Mouse (Mus musculus) heart, postnatal 10 days (tissue): ENCODE results near the gene Polr1d. TPM values are rescaled to one million over a fixed set of nuclear protein-coding genes. Genes with fewer than 3 reads are reported as not detected.
A peak's percentile ranks its signal among the peaks of the same experiment; 100 is the strongest.

ENCODE experiments used
- DNase-seq, 2 experiments: peaks; one replicate each; pipeline ENCODE4 v3.0.0; 2021
- intact Hi-C: fragments of 180-260 bp; cut with DNase I; formaldehyde crosslinking; loops from one replicate; pipeline ENCODE4 v1.15.1; 2025
- total RNA-seq, 2 experiments: library from RNA; stranded (reverse); gene quantifications; 2 replicates each; pipeline ENCODE4 v1.2.3; 2021

The Polr1d gene
- 10 to 100 TPM; 83.7 to 88.3 TPM for total RNA-seq

DNA sequence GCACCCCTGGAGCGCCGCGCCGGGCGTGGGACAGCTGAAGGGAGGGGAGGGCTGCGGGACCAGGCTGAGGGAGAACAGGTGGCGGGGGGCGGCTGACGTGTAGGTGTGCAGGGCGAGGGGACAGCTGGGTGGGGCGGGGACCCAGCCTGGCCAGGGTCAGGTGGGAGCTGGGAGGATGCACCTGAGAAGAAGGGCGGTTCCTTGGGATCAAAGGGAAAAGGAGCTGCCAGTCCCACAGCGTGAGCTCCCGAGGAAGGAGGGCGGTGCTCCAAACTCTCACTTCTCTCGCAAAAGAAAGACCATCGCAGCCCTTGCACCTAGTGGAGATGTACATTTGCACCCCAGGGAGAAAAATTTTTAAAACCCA, at the start of gene Polr1d:
Gene Polr1d (plus strand): TSS at position 252 of the 367 bp plus-strand sequence.
- no peak for DNase-seq
- intact Hi-C loops: loop anchor here (2.0 to 10.0 kb wide), 3 partner anchors 40 to 242 kb away; partner anchors contain the start of genes Mtif3 and Rpl21

DNA sequence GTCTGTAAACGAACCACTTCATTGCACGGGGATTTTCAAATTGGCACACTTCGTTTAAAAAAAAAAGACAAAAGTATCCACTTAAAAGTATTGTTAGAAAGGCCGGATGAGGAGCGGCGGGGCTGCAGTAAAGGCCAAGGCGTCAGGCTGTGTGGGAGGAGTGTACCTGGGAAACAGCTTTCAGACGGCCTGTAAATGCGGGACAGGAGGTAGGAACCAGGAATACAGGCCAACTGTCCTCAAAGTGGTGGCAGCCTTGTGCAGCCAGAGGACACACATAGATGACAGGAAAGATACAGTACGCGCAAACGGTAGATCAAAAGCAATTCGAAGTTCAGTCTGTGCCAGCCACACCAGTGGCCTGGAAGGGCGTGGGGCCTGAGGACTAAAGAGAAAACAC, 45.6 kb upstream of the Polr1d start:
- intact Hi-C loops: loop anchor here (10.0 kb wide), 1 partner anchor 236 kb away; the partner anchor contains the start of gene Usp12
- no peak for DNase-seq

DNA sequence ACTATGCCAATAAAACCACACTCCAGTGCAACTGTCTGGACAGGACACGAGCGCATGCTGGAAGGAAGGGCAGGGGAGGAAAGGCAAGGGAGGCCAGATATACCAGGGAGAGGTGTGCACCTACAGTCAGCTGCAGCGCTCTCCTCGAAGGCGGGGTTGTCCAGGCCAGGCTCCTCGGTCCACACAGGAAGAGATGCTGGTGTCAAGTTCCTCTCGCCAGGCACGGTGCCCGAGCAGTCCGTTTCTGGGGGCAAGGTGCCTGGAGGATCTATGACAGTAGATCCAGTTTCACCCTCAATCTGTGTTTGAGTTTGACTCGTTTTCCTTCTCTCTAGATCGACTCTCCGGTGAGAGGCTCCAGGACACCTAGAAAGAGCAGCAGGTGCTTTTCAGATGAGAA, 43.7 kb upstream of the Polr1d start:
- no peak for DNase-seq
- intact Hi-C loops: loop anchor here (10.0 kb wide), 1 partner anchor 238 kb away; the partner anchor contains the start of gene Usp12

DNA sequence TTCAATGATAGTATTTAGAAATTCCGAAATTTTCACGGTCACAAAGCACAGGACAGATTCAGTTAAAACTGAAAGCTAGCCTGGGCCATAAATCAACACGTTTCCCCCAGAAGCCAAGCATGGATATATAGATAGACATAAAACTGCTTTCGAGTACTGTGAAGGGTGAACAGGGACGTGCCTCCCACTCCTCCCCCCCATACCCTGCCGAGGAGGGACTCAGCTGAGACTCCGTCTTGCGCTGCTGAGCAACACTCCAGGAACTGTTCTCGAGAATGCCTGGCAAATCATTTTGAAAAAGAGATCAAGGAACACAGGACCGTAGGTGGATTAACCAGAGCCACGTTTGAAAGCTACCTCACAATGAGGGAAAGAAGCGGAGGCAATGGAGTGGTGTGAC, 42.6 kb upstream of the Polr1d start:
- intact Hi-C loops: loop anchor here (10.0 kb wide), 1 partner anchor 239 kb away; the partner anchor contains the start of gene Usp12
- DNase-seq: no peak

DNA sequence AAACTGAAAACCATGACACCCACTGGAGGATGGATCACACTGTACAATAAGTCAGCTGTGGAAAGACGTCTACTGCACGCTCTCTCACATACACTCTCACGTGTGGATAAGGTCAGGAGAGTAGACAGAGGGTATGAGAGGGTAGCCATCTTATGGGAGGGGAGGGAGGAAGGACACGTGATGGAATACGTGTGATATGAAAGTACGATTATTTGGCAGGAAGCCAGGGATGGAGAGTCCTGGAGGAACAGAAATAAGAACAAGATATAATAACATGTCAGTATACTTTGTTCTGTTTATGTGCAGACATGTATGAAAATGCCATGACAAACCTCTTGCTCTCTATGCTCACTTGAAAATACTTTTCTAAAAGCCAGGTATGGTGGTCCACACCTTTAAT, 41.5 kb upstream of the Polr1d start:
- intact Hi-C loops: loop anchor here (10.0 kb wide), 1 partner anchor 240 kb away; the partner anchor contains the start of gene Usp12
- DNase-seq: no peak

DNA sequence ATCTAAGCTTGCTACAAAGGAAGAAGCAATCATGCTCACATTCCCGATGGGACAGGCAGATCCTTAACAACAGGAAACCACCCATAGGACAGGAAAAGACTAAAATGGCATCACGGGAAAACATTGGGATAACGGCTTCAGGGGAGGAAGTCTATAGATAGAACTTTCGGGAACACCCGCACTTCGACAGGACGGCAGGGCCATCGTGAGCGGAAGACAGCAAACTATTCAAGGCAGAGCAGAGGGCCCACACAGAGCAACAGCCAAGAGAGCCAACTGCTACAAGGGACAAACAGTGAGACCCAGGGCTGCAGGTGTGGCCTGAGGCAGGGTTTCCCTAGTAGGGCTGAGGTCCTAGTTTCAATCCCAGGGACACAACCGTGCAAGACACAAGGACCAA, 40.8 kb upstream of the Polr1d start:
- intact Hi-C loops: loop anchor here (2.0 to 10.0 kb wide), 3 partner anchors 15 to 241 kb away; partner anchors contain the start of genes Lnx2, Polr1d and Usp12
- DNase-seq: peak; percentile 47 to 53

DNA sequence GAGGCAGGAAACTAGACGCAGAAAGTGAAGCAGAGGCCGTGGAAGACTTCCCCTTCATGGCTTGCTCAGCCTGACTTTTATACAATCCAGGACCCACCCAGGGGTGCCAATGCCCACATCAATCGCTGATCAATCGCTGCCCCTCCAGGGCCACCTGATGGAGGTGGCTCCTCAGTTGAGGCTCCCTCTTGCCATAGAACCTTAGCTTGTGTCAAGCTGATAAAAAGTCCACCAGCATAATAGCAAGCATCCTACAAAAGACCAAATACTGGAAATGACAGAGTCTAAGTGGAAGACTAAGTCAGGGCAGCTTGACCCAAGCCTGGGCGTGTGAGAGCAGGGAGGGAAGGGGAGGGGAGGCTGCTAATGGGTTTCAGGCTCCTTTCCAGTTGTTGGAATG, 40.2 kb upstream of the Polr1d start:
- intact Hi-C loops: loop anchor here (2.0 to 10.0 kb wide), 3 partner anchors 14 to 242 kb away; partner anchors contain the start of genes Lnx2, Polr1d and Usp12
- DNase-seq: no peak

DNA sequence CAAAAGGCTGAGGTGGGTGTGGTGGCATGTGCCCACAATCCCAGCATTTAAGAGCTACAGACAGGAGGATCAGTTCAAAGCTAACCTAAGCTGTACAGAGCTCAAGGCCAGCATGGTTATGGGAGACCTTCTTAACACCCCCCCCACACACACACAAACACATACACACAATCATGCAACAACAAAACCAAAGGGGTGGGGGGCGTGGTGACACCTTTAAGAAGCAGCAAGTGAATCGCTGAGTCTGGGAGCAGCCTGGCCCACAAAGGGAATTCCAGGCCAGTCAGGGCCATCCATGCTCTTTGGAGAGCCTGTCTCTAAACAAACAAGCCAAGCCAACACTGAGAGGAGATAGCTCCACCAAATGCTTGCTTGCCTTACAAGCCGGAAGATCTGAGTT, 39.2 kb upstream of the Polr1d start:
- intact Hi-C loops: loop anchor here (2.0 to 10.0 kb wide), 3 partner anchors 13 to 243 kb away; partner anchors contain the start of genes Lnx2, Polr1d and Usp12
- DNase-seq: no peak

DNA sequence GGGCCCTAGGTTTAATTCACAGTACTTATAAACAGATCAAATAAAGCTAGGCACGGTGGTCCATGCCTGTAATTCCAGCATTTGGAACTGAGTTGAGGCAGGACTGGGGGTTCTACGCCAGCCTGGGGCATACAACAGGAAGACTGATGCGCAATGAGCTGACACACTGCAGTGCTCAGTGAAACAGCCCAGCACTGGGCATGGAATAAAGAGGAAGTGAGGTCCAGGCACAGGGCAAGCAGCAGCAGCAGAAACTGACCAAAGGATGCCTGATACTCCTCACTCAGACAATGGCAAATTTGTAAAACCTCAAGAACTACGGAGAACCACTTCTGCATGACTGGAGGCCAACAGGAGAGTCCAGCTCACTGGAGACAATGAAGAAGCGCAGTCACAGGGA, 37.5 kb upstream of the Polr1d start:
- intact Hi-C loops: loop anchor here (10.0 kb wide), 1 partner anchor 245 kb away; the partner anchor contains the start of gene Usp12
- no peak for DNase-seq

DNA sequence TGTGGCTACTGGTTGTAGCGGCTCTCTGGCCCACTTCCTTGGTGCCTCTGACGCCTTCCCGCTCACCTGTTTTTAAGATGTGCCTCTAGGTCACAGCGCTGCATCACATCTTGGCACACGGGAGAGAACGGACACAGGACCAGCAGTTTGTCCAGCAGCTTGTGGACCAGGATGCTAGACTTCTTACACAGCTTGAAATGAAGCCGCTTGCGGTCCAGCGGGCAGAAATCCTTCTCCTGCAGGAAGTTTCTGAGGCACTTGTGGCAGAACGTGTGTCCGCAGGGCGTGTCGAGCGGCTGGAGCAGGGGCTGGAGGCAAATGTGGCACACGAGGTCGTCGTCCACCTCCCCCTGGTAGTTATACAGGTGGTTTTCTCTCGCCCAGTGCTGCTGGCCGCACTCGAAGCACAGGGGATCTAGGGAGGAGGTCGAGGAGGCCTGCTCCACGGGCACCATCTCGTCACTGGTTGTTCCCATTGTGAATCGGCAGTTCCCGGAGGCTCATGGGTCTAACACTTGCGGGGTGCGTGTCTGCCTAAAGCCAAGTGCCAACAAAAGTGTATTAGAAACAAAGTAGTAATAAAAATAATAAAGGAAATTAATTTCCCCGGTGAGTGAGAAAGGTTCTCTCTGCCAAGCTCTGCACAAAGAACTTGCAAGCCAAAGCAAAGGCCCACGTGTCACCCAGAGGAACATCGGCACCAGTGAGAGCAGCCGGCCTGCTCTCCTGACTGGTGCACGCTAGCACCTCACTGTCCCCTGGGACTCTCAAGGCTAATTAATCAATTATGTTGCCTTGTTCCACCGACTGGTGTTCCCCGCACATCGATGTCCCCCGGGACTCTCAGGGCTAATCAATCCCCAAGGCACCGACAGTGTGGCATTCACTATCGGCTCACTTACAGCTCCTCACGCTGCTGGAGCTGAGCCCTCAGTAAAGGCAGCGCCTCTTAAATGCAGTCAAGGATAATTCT, 34.6 kb upstream of the Polr1d start:
- DNase-seq: no peak
- intact Hi-C loops: no loop called here

DNA sequence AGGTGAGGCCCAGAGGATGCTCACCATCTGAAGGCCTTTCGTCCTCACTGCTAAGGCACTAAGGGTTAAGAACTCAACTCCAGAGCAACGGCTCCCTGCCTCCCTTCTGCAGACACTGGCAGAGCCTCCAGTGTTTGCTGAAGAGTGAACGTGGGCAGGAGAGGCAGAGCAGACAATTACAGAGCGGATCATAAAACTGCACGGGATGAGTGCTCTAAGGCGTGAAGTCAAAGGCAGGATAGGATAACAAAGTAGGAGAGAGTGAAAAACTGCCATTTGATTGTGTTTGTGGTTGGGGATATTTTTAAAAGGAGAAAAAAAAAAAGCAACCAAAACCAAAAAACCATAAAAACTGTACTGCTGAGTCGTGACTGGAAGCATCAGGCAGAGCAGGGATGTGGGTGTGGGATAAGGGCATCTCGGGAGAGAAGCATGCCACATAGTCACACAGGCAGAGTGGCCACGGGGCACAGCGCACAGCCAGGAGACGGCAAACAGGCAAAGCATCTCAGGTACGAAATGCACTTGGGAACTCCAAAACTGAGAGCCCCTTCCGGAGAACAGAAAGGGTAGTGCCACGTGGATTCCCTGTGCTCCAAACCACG, 33.5 kb upstream of the Polr1d start:
- DNase-seq: no peak
- intact Hi-C loops: no loop called here

DNA sequence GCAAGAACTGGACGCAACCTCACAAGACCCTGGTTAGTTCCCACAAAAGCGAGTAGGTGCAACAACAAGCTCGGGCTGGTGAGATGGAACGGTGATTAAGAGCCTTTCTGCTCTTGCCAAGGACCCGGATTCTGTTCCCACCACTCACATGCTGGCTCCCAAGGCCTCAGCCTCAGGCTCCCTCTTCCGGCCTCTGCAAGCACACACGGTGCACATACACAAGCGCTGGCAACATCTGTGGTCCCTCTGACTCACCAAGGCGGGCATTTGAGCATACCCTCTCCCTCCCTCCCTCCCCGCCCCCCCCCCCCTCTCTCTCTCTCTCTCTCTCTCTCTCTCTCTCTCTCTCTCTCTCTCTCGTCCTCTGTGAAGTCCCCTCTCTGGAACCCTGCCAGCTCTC, 31.5 kb upstream of the Polr1d start:
- no peak for DNase-seq
- intact Hi-C loops: no loop called here

DNA sequence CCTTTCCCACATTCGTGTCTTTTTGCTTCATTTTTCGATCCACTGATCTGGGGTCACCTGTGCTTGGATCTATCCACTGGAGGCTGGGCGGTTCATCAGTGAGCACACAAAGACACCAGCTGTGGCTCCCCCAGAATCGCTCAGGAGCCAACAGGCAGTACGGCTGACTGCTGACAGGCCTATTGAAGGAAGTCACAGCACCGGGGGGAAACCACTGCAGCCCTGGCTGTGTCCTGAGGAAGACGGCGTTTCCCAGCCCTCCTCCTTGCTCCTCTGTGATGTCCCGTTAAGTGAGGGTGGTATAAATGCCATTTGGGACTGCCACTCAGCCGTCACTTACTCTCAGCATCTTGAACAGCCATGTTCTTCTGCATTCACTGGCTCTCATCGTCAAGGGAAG, 30.9 kb upstream of the Polr1d start:
- no peak for DNase-seq
- intact Hi-C loops: no loop called here

DNA sequence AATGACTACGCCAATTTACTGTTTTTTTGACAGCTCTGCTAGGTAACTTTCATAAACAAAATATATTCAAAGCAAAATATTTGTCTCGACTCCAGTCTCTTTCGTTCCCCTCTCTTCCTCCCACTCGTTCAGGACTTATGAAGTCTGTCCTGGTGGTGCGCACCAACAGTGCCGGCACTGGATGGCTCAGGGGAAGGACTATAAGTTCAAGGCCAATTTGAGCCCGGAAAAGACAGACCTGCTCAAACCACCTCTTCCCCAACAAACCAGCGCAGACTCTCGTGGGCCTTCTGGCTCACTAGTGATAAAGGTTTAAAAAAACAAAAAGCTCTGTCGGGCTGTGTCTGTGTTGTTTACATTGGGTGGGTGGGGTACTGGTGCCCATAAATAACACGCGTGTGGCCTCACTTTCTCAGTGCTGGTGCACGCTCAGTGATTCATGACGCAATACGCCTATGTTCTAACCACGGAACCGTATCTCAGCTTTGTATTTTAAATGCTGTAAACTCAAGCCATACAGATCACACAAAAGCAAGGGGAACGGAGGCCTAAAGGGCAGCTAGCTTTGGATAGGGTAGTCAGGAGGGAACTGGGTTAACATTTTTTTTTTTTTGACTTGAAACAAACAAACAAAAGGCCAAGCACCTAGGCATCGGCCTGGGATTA, 27.2 kb upstream of the Polr1d start:
- DNase-seq: no peak
- intact Hi-C loops: loop anchor here (2.0 kb wide), 1 partner anchor 13 kb away; no protein-coding TSS in a partner anchor

DNA sequence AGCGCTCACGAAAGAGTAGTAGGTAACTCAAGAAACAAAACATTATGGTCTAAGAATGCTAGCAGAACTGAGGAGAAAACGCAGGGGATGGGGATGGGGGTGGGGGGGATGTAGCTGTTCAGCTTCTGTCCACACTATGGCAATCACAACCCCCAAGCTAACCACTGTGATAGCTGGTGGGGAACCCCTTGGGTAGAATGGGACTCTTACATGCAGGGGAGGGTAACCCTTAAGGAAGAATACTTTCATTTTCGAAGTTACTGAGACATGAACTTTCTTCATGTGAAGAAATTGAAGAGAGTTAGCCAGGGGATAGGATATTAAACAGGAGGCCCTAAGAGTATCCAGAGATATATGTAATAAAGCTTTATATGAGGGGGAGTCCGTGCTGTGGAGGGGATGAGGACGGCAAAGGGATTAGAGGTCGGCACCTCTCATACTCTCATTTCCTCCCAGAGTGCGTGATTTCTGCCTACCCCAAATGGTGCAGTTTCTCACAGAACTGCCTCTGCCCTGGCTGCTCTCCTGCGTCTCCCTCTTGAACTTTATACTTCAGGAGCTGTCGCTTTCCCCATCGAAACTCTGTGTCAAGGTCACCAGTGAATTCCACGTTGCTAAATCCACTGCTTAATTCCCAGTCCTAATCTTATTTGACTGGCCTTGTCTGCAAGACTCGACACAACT, 25.9 kb upstream of the Polr1d start:
- intact Hi-C loops: loop anchor here (2.0 kb wide), 1 partner anchor 14 kb away; no protein-coding TSS in a partner anchor
- DNase-seq: no peak

DNA sequence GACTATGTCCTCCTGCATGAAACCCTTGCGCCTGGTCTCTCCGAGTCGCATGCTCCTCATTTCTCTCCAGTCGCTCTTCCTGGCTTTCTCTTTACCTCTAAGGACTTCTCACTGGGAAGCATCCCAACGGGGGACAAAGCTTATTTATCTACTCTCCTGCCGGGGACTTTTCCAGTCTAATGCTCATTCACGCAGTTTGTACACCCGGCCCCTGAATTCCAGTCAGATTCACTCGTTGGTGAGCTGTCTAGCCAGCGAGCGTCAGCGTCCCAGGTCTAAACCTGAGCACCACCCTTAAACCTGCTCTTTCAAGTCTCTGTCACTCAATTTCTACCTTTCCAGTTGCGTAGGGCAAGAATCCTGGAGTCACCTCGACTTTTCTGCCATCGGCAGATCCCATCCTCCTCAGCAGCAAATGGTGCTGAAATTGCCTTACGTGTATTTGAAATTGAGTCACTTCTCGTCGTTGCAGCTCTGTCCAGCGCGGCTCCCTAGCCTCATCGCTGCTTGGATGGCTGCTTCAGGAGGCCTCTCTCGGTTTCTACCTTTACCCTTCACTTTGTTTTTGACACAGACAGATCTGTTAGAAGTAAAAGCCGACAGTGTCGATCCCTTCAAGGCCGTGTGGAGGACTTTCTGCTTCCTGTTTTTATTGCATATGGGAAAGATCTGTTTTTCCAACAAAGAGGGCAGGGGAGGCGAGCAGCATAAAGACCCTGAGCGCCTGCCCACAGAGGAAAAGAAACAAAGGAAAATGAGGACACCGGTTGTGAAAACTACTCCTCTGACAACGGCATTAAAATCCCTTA, 25.1 kb upstream of the Polr1d start:
- intact Hi-C loops: loop anchor here (2.0 kb wide), 2 partner anchors 15 to 21 kb away; no protein-coding TSS in a partner anchor
- no peak for DNase-seq

DNA sequence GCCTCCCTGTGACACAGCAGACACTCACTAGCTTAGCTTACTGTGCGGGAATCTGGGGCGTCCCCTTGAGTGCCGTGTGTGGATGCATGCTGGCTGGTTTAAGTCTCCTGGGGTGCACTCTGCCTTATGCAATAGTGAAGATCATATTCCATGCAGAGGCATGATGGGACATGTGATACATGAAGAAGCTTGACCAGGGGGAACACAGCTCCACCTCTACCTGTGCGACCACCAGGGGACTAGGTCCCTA, 24.6 kb upstream of the Polr1d start:
- intact Hi-C loops: loop anchor here (2.0 kb wide), 1 partner anchor 21 kb away; no protein-coding TSS in a partner anchor
- no peak for DNase-seq

DNA sequence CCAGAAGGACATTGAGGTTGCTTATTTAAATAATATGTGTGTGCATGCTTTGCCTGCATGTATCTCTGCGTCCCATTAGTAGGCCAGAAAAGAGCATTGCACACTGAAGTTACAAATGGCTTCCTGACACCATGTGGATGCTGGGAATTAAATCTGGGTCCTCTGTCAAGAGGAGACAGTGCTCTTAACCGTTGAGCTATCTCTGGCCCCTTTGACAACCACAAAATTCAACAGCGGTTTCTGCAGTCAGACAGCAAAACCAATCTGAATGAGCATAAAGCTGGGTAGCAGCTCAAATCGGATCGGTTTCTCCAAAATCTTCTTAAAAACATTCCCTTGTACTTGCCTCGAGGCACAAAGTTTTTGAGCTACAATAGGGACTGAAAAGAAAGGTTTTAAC, 23.8 kb upstream of the Polr1d start:
- intact Hi-C loops: loop anchor here (2.0 kb wide), 1 partner anchor 20 kb away; no protein-coding TSS in a partner anchor
- DNase-seq: no peak

DNA sequence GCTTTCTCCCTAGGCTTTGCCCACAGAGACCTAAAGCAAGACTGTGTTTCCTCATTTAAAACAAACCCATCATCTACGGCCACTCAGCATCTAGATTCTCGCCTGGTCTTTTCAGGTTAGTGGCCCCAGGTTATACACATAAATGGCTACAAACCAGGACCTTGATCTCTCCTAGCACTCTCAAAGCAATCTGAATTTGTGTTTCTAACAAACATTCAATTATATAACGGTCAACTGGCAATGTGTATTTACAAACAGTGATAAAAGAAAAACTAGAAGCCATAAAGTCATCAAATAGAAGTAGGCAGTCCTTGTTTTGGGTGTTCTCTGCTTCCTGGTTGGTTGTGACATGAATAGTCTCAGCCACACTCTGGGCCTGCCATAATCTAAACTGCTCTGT, 23.4 kb upstream of the Polr1d start:
- no peak for DNase-seq
- intact Hi-C loops: loop anchor here (2.0 kb wide), 1 partner anchor 19 kb away; no protein-coding TSS in a partner anchor
